Mouse (Mus musculus): ENCODE data around the gene Chl1.

Chl1 gene

DNA sequence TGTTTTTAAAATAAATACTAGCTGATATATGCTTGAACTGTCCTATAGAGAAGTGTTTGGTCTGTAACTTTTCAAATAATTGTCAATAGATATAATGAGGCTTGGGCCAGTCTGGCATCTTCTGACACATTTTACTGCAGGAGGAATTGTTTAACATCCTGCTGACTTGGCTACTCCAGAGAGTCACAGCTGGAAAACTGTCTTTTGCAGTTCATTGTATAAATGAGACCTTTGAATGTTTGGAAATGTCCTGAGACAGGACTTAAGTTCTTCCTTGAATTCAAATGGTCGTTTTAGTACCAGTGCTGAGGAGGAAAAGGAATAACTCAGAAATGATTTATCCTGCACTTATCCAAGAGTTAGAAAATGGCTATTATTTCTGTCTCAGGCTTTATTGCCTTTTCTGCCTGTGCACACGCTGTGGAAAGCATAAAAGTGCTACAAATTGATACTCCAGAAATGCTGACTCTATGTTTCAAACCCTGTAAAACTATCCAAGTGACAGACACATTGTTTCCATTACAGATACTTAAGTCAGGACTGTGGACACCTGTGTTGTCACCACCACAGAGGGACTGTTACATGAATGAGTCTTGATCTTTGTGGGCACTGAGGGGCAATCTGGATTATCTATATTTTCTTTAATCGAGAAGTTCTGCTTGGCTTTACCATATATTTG lies 105.7 kb downstream of the Chl1 start:
- in situ Hi-C loops (cut with MboI; ENCODE audit: low pct_unique_long_range_greater_than_20kb in 1 of 2, low sequenced_read_pairs in 2 of 2, unreplicated experiment in 1 of 2) = no loop called here

DNA sequence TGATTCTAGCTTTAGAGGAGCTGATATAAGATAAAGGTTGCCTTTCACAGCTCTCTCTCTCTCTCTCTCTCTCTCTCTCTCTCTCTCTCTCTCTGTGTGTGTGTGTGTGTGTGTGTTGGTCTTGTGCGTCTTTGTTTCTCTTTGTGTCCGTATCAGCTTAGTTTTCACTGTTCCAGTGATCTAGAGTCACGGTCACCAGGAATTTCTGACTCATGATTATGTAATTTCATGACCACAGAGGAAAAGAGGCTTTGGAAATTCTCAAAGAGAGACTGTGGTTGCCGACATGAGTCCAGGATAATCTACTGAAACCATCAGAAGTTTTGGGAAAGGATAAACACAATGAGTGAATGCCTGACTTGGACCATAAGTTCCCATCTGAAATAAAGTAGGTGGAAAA lies 110.5 kb downstream of the Chl1 start:
- in situ Hi-C loops (cut with MboI; ENCODE audit: low pct_unique_long_range_greater_than_20kb in 1 of 2, low sequenced_read_pairs in 2 of 2, unreplicated experiment in 1 of 2) = no loop called here

DNA sequence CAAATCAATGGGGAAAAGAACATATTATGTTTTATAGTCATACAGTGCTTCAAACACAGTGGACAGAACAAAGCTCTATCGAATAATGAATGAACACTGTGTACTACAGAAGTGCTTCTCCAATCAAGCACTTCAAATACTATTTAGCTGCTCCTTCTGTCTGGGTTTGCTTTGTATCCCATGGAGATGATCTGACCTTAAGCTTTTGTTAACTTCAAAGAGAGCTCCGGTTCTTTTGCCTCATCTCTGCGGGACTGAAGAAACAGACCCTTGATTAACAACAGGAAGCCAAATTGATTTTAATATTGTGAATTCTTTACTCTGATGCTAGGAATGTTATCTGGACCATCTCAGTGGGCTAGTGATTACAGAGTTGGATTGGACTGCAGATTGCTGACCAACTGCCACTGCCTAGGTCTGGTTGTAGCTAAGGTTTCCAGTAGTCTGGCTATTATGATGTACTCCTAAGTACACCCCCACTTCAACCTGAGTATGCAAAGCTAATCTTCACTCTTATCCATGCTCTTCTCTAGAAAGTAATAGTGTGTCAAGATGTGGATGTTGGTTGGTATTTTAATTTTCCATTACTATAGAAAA lies 111.8 kb downstream of the Chl1 start:
- in situ Hi-C loops (cut with MboI; ENCODE audit: low pct_unique_long_range_greater_than_20kb in 1 of 2, low sequenced_read_pairs in 2 of 2, unreplicated experiment in 1 of 2) = no loop called here

DNA sequence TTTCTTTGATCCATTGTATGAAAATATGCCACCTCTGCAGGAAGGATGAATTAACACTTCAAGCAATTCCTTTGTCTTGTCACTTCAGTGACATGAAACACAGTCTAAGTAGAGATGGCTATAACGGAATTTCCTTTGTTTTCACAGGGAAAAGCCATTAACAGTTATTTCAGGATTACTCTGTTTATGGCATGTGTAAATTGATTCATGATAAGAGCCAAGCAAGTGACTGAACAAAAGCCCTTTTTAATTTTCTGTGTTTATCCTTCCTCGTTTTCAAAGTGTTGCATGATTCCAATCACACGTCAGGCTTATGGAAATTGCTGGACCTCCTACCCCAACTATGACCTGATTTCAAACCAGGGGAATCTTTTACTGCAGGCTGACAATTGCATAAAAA lies 122.5 kb downstream of the Chl1 start:
- in situ Hi-C loops (cut with MboI; ENCODE audit: low pct_unique_long_range_greater_than_20kb in 1 of 2, low sequenced_read_pairs in 2 of 2, unreplicated experiment in 1 of 2) = no loop called here

DNA sequence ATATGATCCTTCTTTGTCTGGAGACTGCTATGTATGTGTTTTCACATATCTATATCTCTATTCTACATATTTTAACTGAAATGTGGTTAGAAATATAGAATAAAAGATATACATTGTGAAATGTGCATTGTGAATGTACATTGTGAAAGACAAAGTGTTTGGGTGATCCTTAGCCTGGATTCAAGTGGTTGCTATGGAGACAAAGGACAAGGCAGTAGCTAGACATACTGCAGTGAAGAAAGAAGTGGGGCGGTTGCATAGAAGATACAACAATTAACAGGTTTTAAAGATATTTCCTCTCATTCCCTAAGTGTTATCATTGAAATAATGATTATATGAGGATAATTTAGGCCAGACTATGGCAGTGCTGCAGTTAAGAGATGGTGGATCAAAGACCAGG lies 146.4 kb downstream of the Chl1 start:
- in situ Hi-C loops (cut with MboI; ENCODE audit: low pct_unique_long_range_greater_than_20kb in 1 of 2, low sequenced_read_pairs in 2 of 2, unreplicated experiment in 1 of 2) = no loop called here

DNA sequence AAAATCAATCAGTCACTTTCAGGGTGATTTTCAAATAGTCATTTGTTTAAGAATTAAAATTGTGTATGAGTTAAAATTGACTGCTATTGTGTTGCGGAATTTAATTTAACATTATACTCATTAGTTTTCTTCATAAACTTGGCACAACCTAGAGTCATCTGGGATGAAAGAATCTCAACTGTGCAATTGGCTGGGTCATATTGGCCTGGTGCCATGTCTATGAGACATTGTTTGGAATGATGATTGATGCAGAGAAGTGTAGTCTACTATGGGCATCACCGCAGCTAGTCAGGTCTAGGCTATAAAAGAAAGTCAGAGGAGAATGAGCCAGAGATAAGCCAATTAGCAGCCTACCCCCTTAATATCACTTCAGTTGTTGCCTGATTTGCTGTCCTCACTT lies 148.8 kb downstream of the Chl1 start:
- in situ Hi-C loops (cut with MboI; ENCODE audit: low pct_unique_long_range_greater_than_20kb in 1 of 2, low sequenced_read_pairs in 2 of 2, unreplicated experiment in 1 of 2) = no loop called here

DNA sequence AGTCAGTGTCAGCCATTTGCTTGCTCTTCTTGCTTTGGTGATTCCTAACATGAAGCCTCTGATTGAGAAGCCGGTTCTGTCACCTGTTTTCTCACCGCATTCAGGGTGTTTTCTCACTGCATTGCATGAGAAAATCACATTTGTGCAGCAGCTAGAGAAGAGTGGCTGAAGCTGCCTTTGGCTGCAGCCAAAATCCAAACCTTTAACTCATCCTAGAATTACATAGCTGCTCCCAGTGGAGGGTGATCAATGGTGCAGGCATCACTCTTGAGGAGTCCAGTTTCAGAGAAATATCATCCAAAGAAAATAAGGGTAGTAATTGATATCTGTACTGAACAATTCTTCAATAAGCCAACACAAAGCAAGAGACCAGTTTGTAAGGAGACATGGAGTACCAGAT lies 154.8 kb downstream of the Chl1 start:
- in situ Hi-C loops (cut with MboI; ENCODE audit: low pct_unique_long_range_greater_than_20kb in 1 of 2, low sequenced_read_pairs in 2 of 2, unreplicated experiment in 1 of 2) = no loop called here

DNA sequence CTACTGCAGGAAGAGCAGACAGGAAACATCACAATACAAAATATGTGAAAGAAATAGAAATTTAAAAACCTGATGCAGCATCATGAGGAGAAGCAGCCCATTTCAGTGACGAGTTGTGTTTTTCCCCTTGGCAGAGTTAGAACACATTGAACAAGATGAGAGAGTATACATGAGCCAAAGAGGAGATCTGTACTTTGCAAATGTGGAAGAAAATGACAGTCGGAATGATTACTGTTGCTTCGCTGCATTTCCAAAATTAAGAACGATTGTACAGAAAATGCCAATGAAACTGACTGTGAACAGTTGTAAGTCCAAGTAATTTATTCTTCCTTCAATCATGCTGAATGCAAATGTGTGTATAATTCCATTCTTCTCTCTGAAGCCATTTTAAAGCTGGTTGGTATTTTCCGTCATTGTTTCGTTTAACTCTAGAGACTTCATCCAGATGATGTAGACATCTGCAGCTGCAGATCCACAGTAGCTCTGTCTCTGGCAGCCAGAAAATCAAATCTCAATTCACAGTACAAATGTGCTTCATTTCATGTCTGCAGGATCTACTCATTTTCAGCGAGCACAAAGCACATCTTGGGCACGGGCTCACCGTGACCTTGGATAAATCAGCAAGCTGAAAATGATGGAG lies 155.4 kb downstream of the Chl1 start:
- in situ Hi-C loops (cut with MboI; ENCODE audit: low pct_unique_long_range_greater_than_20kb in 1 of 2, low sequenced_read_pairs in 2 of 2, unreplicated experiment in 1 of 2) = no loop called here

DNA sequence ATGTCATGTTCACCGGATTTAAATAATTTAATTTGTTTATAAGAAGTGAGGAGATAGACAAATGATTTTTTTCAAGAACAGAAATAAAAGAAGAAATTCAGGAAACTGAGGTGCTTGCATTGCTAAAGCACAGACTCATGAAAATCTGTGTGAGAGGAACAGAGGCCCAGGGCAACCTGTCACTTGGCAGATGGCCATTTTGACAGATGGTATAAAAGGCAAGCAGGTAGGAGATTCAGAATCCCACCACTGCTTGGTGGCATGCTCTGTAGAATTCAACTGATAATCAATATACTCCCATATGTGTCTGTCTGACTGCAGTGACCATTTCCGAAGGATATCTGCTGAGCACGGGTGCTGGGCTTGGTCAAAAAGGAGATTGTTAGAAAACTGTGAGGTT lies 162.7 kb downstream of the Chl1 start:
- in situ Hi-C loops (cut with MboI; ENCODE audit: low pct_unique_long_range_greater_than_20kb in 1 of 2, low sequenced_read_pairs in 2 of 2, unreplicated experiment in 1 of 2) = no loop called here

DNA sequence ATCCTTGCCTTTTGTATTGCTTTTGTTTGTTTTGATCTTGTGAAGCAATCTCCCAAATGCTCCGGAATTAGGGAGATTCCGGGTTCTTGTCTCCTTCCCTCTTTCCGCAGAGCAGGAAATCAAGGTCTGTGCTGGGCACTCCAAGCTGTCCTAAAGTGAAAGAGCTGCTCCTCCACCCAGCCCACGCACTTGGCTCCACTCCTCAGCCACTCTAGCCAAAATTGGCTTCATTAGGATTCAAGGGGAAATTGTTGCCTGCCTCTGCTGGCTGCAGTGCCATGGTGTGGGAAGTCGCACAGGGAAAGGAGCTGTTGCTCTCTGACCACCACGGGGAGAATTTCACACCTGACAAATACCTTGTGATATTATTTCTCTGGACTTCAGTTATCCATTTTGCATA lies 163.9 kb downstream of the Chl1 start:
- in situ Hi-C loops (cut with MboI; ENCODE audit: low pct_unique_long_range_greater_than_20kb in 1 of 2, low sequenced_read_pairs in 2 of 2, unreplicated experiment in 1 of 2) = no loop called here

DNA sequence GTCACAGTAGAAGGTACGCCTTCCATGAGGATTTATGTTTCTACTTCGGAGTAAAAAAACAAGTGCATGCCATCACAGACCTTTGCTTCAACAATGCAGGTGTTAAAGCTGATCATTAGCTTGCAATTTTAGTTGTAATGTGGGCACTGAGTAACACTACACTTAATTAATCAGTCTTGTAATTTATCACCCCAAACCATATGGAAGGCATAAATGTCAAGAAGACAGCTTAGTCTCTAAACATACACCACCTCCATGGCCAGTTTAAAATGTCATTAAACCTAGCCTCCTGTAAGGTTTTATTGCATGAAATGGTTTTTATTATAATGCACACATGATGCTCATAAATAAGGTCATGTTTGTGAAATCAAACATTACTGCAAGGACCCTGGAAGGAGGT lies 164.8 kb downstream of the Chl1 start:
- in situ Hi-C loops (cut with MboI; ENCODE audit: low pct_unique_long_range_greater_than_20kb in 1 of 2, low sequenced_read_pairs in 2 of 2, unreplicated experiment in 1 of 2) = no loop called here

DNA sequence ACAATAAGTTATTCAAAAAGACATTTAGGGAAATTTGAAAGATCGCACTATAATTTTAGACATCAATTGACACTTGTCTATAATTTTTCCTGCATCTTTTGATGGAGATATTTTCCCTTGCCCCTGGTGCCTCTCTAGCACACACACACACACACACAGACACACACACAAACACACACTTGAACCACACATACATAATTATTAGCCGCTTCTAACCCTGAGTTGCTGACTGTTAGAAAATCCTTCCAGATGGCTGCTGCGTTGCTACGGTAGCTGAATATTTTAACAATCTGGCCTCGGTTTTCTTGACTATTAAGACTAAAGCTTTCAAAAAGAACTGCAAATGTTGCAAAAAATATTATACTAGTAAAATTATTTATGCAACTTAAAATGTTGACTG lies 166.3 kb downstream of the Chl1 start:
- in situ Hi-C loops (cut with MboI; ENCODE audit: low pct_unique_long_range_greater_than_20kb in 1 of 2, low sequenced_read_pairs in 2 of 2, unreplicated experiment in 1 of 2) = no loop called here

DNA sequence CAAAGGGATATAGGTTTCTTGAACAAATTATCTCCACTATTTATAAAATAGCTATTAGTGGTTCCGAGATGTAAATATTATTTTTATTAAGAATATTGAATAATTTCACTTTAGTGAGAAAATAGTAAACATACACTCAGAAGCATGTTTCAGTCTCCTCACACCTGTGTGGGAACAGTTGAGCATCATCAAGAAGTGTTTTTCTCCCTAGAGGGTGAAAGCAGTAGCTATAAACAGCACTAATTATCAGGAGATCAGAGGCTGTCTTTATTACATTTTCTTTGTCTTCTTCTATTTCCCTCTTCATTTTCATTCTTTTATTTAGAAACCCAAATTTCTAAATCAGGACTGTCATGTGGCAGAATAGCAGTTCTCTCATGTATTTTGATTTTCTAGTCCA lies 166.7 kb downstream of the Chl1 start:
- in situ Hi-C loops (cut with MboI; ENCODE audit: low pct_unique_long_range_greater_than_20kb in 1 of 2, low sequenced_read_pairs in 2 of 2, unreplicated experiment in 1 of 2) = no loop called here

DNA sequence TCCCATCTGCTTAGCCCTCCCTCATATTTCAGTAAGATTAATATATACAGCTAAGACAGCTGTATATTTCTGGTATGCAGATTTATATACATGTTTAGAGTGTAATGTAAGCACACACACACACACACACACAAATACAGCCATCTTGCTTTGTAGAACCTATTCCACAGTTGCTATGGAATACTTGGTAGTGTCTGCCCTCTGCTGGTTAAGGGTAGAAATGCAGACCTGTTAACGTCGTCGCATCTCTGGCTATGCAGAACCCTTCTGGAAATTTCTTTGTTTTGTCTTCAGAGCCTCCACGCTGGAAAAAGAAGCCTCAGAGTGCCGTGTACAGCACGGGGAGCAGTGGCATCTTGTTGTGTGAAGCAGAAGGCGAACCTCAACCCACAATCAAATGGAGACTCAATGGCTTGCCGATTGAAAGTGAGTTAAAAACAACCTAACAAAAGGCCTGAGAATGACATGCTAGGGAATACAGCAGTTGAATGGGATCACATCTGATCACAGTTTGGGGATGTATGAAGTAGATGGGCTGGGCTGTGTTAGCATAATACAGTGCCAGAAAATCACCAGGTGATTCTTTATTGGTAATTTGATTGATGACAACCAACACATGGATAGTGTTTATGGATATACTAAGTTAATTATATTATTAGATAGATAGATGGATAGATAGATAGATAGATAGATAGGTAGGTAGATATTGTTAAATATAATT lies 172.6 kb downstream of the Chl1 start:
- in situ Hi-C loops (cut with MboI; ENCODE audit: low pct_unique_long_range_greater_than_20kb in 1 of 2, low sequenced_read_pairs in 2 of 2, unreplicated experiment in 1 of 2) = no loop called here

DNA sequence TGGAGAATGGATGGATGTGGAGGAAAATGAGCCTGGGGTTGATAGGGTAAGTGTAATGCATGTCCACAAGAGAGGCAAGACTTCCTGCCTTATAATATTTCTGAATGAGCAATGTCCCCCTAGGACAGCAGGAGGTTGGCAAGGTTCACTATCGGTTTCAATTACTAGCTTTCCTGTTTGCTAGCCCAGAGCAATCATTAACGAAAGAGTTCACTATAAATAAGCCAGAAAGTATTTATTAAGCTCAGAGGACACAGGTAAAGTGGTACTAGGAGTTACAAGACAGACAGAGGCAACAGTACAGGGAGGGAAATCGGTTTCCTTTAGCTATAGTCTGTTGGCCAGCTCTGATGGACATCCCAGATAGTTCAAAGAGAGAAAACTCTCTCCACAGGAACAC lies 182.1 kb downstream of the Chl1 start:
- in situ Hi-C loops (cut with MboI; ENCODE audit: low pct_unique_long_range_greater_than_20kb in 1 of 2, low sequenced_read_pairs in 2 of 2, unreplicated experiment in 1 of 2) = loop anchor here in 1 of 2 experiments (10.0 kb wide), 1 partner anchor 388 kb away; no protein-coding TSS in a partner anchor

DNA sequence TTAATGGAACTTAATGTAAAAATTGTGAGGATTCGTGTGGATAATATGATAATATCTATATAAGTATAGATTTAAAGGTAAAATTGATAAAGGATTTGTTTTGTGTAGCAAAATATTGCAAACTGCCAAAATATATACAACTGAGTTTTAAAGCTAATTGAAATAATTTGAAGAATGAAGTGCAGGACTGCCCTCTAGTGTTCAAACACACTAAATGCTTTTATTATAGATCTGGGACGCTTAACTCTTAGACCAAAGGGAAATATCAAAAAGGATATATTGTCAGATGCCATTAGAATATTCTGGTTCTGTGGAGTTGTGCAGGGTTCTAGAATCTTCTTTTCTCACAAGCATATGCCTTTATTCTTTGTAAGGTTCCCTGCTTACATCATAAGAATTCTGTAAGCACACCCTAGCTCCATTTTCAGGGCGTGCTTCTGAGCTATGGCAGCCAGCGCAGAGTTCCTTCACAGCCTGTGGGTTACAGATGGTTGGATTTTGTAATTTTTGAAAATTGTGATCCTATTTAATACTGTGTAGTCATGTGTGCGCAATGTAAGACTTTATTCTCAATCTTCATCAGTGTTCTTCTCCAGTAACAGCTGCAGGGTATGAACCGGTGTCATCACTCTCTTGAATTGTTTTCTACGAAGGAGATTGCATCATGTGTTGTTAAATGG lies 187.1 kb downstream of the Chl1 start:
- in situ Hi-C loops (cut with MboI; ENCODE audit: low pct_unique_long_range_greater_than_20kb in 1 of 2, low sequenced_read_pairs in 2 of 2, unreplicated experiment in 1 of 2) = loop anchor here in 1 of 2 experiments (10.0 kb wide), 1 partner anchor 393 kb away; no protein-coding TSS in a partner anchor

DNA sequence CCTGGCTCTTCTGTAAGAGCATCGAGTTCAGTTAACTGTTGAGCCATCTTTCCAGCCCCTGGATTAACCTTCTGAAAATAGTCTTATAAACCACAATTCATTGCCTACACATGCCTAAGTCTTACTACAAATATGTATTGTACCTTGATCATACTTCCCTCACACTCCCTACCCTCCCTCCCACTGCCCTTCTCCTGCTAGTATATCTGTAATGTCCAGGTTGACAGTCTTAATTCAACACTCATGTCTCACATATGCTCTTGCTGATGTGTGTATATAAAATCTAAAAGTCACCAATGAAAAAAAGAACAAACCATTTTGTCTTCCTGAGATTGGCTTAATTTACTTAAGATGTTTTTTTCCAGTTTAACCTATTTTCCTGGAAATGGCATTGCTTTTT lies 189.1 kb downstream of the Chl1 start:
- in situ Hi-C loops (cut with MboI; ENCODE audit: low pct_unique_long_range_greater_than_20kb in 1 of 2, low sequenced_read_pairs in 2 of 2, unreplicated experiment in 1 of 2) = loop anchor here in 1 of 2 experiments (10.0 kb wide), 1 partner anchor 395 kb away; no protein-coding TSS in a partner anchor

DNA sequence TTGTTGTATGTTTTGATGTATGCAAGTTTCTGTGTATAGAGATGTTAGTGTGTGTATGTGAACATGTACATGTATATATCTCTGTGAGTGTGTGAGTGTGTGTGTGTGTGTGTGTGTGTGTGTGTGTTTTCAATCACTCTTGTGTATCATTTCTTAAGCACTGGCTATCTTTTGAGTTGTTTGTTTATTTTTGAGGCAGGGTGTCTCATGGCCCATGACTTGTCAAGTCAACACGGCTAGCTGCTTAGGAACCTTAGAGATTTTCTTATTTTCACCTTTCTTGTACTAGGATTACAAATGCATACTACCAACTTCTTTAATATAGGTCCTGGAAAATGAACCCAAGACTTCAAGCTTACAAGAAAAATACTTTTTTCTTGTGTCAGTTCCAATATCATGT lies 189.5 kb downstream of the Chl1 start:
- in situ Hi-C loops (cut with MboI; ENCODE audit: low pct_unique_long_range_greater_than_20kb in 1 of 2, low sequenced_read_pairs in 2 of 2, unreplicated experiment in 1 of 2) = loop anchor here in 1 of 2 experiments (10.0 kb wide), 1 partner anchor 395 kb away; no protein-coding TSS in a partner anchor

DNA sequence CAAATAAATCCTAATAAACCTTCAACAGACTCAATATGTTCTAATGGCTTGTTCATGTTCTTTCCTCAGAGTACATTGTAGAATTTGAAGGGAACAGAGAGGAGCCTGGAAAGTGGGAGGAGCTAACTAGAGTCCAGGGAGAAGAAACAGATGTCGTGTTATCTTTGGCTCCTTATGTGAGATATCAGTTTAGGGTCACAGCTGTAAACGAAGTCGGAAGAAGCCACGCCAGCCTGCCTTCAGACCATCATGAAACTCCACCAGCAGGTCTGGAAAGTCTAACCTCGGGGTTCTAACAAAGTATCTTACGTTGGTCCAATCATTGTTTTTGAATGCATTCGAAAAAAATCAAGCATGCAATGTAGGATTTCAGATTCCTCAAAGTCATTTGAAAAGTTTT lies 189.9 kb downstream of the Chl1 start:
- in situ Hi-C loops (cut with MboI; ENCODE audit: low pct_unique_long_range_greater_than_20kb in 1 of 2, low sequenced_read_pairs in 2 of 2, unreplicated experiment in 1 of 2) = no loop called here
